Mouse (Mus musculus) frontal cortex, postnatal 25 days (tissue): ENCODE results near the gene Purb.
"Not testable (repeated sequence)": the region's sequence is repeated elsewhere in the genome, so short reads cannot be mapped to it uniquely, and the experiment has no call there.

Experiments
- DNase-seq, 2 experiments: peaks; one replicate each; pipeline ENCODE4 v3.0.0; 2022; ENCODE audit warnings: low spot score in 2 of 2

Purb gene

GRCm38 (mm10) chr11:6444077-6444853 is 31.5 kb downstream of the Purb start, which contains the start of gene H2afv:
Gene H2afv (minus strand): TSS chr11:6444443.
- peak; percentile 99 for DNase-seq

- no peak for DNase-seq
These were observed 32.0 kb downstream of the Purb start for GRCm38 (mm10) chr11:6443727-6444076.

DNA sequence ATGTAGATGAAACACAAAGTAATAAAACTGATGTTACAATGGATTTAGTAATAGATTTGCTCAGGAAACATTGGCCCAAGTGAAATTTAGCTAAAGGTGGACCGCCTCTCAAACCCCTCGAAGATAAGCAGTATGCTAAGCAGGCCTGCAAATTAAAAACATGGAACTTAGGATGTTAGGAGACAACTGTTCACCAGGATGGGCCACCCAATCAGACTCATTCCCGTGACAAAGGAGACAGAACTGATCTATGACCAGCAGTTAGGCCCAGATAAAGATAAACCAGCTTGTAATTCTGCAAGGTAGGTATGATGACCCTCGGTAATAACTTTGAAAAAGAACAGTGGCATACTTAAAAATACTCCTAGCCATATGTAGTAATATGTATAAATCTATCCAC is 32.6 kb downstream of the Purb start:
- no peak for DNase-seq

GRCm38 (mm10) chr11:6442566-6442965 is 33.2 kb downstream of the Purb start:
- no peak for DNase-seq

- DNase-seq: no peak
These were observed 35.5 kb downstream of the Purb start for GRCm38 (mm10) chr11:6440171-6440570.

- DNase-seq: no peak
These were observed 38.0 kb downstream of the Purb start for GRCm38 (mm10) chr11:6437667-6438066.

DNA sequence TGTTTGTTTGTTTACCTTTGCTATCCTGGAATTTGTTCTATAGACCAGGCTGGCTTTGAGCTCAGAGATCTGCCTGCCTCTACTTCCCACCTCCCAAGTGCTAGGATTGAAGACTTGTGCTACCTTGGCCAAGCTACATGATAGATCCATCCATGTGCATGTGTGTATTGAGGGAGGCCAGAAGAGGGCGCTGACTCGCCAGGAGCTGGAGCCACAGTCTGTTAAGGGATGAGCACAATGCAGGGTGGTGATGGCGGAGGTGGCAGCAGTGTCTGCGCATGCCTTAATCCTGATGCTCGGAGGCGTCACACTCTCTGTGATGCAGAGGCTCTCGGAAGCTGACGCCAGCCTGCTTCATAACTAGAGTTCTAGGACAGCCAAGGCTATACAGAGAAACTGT is 39.3 kb downstream of the Purb start:
- no peak for DNase-seq

DNA sequence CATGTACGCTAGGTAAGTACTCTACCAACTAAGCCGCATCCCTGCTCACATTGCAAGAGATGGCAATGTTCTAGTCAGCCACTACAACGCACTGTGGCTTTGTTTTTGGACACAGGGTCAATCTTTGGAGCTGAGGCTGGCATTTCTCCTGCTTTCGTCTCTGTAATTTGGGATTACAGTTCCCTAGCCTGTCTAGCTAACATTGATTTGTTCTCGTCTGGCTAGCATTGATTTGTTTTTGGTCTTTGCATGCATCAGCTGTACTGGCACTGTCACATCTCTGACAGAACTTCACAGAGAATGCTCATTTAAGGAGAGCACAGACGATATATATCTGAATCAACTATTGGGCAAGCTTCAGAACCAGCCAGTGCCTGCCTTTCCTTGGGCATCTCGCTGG is 45.5 kb downstream of the Purb start:
- no peak for DNase-seq

GRCm38 (mm10) chr11:6420722-6421350 is 54.9 kb downstream of the Purb start:
- DNase-seq: no peak

DNA sequence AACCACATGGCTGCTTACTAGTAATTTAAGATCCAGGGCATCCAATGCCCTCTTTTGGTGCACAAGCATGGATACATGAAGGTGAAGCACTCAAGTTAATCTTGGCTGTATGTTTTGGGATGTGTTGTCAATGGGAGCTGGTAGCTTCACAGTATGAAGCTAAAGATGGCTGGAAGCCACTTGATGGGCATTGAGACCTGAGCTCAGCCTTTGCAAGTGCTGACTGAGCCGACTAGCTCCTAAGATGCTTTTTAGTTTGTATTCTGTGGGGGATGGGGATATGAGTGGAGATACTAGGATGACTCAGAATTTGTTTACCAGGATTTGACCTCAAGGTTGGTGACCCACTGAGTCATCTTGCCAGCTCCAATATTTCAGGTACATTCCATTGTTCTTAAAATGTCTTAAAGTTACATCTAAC is 55.4 kb downstream of the Purb start:
- DNase-seq: no peak

DNA sequence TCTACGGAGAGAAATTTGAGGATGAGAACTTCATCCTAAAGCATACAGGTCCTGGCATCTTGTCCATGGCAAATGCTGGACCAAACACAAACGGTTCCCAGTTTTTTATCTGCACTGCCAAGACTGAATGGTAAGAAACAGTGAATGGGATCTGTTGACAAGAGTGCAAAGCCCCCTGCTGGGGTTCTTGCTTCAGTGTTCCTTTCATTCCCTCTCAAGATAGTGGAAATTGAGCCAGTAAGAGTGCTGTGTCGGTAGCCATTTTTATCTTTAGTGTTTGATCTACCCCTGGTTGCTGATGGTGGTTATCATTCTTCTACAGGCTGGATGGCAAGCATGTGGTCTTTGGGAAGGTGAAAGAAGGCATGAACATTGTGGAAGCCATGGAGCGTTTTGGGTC is 56.6 kb downstream of the Purb start:
- not testable (repeated sequence) for DNase-seq

- no peak for DNase-seq
These were observed 57.0 kb downstream of the Purb start for GRCm38 (mm10) chr11:6418751-6419150.
